Mouse (Mus musculus): Measurements from ENCODE around the gene Ccm2l. TPM values are rescaled to one million over a fixed set of nuclear protein-coding genes. Genes with fewer than 3 reads are reported as not detected.

The Ccm2l gene
- total and polyA plus RNA-seq, 3 experiments: not detected

DNA sequence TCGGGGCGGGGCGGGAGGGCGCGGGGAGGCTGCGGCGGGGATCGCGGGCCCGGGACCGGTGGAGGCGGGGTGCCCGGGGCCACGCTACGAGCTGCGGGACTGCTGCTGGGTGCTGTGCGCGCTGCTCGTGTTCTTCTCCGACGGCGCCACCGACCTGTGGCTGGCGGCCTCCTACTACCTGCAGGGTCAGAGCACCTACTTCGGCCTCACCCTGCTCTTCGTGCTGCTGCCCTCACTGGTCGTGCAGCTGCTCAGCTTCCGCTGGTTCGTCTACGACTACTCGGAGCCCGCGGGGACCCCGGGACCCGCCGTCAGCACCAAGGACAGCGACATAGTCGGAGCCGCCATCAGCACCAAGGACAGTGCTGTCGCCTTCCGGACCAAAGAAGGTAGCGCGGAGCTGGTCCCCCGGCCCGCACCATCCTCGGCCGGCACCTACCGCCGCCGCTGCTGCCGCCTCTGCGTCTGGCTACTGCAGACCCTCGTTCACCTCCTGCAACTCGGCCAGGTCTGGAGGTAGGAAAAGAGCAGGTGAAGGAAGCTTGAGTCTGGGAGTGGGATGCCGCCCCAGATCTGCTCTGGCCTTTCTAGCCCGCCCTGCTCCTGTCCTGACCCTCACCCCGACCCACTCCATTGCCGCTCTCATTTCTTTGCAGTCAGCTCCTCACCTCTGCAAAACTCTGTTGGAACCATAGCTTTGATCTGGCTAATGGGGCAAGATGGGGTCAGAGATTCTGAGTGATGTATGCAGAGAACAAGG lies 33.5 kb upstream of the Ccm2l start:
- TF ChIP-seq MYB (IDR thresholded peaks at IDR 0.05; ENCODE audit: low read depth, low read length): no peak
- 0 out of 2 replicates have a peak, but pooled peaks have one; percentile 72 for TF ChIP-seq UBTF (IDR thresholded peaks at IDR 0.05; ENCODE audit: borderline replicate concordance, insufficient read depth, low read depth, low read length)
- TF ChIP-seq SMC3 (IDR thresholded peaks at IDR 0.05; ENCODE audit: low read depth, low read length): no peak
- TF ChIP-seq MXI1 (IDR thresholded peaks at IDR 0.05; ENCODE audit: low read depth, low read length): peak; percentile 63; the same call in 1 of the 2 replicates
- TF ChIP-seq GATA1 (IDR thresholded peaks at IDR 0.05; ENCODE audit: low read depth, low read length): no peak
- TF ChIP-seq SIN3A (IDR thresholded peaks at IDR 0.05; ENCODE audit: low read length): peak; percentile 97
- TF ChIP-seq ELF1 (IDR thresholded peaks at IDR 0.05; ENCODE audit: low read depth, low read length): no peak
- Histone ChIP-seq H3K9ac (ENCODE audit: control insufficient read depth, low read depth, low read length, poor library complexity, severe bottlenecking) (no peak overlapping the region), H3K36me3 (ENCODE audit: control insufficient read depth in 1 of 2, insufficient read depth in 2 of 2, low read length in 2 of 2) (no peaks in the 10 kb centered on the region)

DNA sequence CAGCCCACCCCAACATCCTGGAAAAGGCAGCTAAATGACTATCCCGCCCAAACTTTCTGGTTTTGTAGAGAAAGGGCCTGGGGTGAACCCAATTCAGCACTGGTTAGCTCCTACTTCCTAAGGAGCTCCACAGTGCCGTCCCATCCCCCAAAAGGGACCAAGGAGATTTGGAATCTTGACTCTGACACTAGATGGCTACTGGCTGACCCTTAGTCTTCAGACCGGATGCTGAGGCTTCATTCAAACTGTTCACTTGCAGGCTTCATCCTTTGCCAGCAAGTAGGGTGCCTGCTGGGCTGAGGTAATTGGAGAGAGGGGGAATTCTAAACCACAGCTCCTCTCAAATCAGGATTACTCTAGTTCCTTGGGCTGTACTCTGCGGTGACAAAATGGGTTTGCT lies 32.8 kb upstream of the Ccm2l start:
- no peak for DNase-seq (ENCODE audit: low read depth, low spot score)
- H3K9ac ChIP-seq (ENCODE audit: control insufficient read depth, low read depth, low read length, poor library complexity, severe bottlenecking): no peak overlapping the region
- no peaks in the 10 kb centered on the region for H3K79me2 ChIP-seq (ENCODE audit: control insufficient read depth, insufficient read depth, low read length, poor library complexity)
- H3K27ac ChIP-seq (ENCODE audit: control insufficient read depth, low read depth, low read length): no peak overlapping the region
- H3K4me3 ChIP-seq (ENCODE audit: control insufficient read depth in 1 of 2, insufficient read depth in 1 of 2, low read depth in 2 of 2, low read length in 2 of 2): no peak overlapping the region
- no peaks in the 10 kb centered on the region for H3K9me3 ChIP-seq (replicated peaks; ENCODE audit: insufficient read depth, low read length)
- no peaks in the 10 kb centered on the region for H3K36me3 ChIP-seq (ENCODE audit: control insufficient read depth in 1 of 2, insufficient read depth in 2 of 2, low read length in 2 of 2)
- H3K4me1 ChIP-seq (ENCODE audit: control insufficient read depth in 1 of 2, insufficient read depth in 2 of 2, low read length in 2 of 2): no peaks in the 10 kb centered on the region
- no peak for TF ChIP-seq KAT2A (conservative IDR thresholded peaks at IDR 0.05; ENCODE audit: low read depth, low read length)
- TF ChIP-seq BHLHE40 (IDR thresholded peaks at IDR 0.05; ENCODE audit: borderline replicate concordance, low read depth, low read length): no peak
- no peak for TF ChIP-seq NELFE (IDR thresholded peaks at IDR 0.05; ENCODE audit: low read depth, low read length)
- TF ChIP-seq MAFK (IDR thresholded peaks at IDR 0.05; ENCODE audit: borderline replicate concordance, low read depth, low read length): no peak
- peaks cover 0 to 8% of the 10 kb centered on the region in 2 experiments; a peak in 3 of 4 replicates for H3K27me3 ChIP-seq (ENCODE audit: control insufficient read depth in 1 of 2, insufficient read depth in 2 of 2, low read length in 2 of 2)

More for the DNA sequence above, 33.5 kb upstream of the Ccm2l start:
- DNase-seq (ENCODE audit: low read depth, low spot score): peak; percentile 67
- Histone ChIP-seq H3K27me3 (ENCODE audit: control insufficient read depth in 1 of 2, insufficient read depth in 2 of 2, low read length in 2 of 2) (peaks cover 0 to 8% of the 10 kb centered on the region in 2 experiments; a peak in 3 of 4 replicates), H3K79me2 (ENCODE audit: control insufficient read depth, insufficient read depth, low read length, poor library complexity) (no peaks in the 10 kb centered on the region), H3K9me3 (replicated peaks; ENCODE audit: insufficient read depth, low read length) (no peaks in the 10 kb centered on the region), H3K4me1 (ENCODE audit: control insufficient read depth in 1 of 2, insufficient read depth in 2 of 2, low read length in 2 of 2) (no peaks in the 10 kb centered on the region), H3K4me3 (ENCODE audit: control insufficient read depth in 1 of 2, insufficient read depth in 1 of 2, low read depth in 2 of 2, low read length in 2 of 2) (no peak overlapping the region), H3K27ac (ENCODE audit: control insufficient read depth, low read depth, low read length) (no peak overlapping the region)

DNA sequence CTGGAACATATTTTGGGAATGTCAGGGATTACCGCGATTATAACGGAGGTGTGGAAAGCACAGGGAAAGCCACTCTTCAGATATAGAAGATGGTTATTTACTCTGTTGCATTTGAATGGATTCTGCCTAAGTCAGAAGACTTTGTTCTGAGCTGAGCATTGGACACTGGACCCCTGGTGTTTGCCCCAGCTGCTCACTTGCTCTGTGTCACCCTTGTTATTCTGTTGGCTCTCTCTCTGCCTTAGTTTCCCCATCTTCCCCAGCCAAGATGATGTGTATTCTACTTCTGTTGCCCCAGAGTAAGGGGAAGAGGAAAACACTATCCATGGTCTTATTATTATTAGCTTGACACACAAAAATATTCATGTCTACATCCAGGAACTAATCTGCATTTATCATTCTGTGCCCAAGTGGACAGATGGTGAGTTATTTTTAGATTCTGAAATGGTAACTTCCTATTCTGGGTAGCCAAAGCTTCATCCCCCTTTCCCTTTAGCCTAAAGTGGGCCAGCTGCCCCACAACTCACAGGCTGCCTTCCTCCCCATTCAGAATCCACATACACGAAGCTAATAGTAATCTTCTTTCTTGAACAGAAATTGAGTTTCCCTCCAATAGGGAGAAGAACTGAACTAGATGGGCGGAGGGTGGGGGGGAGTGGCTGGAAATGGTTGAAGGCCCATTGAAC lies 32.1 kb upstream of the Ccm2l start:
- Histone ChIP-seq H3K9ac (ENCODE audit: control insufficient read depth, low read depth, low read length, poor library complexity, severe bottlenecking) (no peak overlapping the region), H3K4me3 (ENCODE audit: control insufficient read depth in 1 of 2, insufficient read depth in 1 of 2, low read depth in 2 of 2, low read length in 2 of 2) (no peak overlapping the region), H3K36me3 (ENCODE audit: control insufficient read depth in 1 of 2, insufficient read depth in 2 of 2, low read length in 2 of 2) (no peaks in the 10 kb centered on the region), H3K79me2 (ENCODE audit: control insufficient read depth, insufficient read depth, low read length, poor library complexity) (no peaks in the 10 kb centered on the region), H3K27ac (ENCODE audit: control insufficient read depth, low read depth, low read length) (no peak overlapping the region), H3K27me3 (ENCODE audit: control insufficient read depth in 1 of 2, insufficient read depth in 2 of 2, low read length in 2 of 2) (peaks cover 0 to 7% of the 10 kb centered on the region in 2 experiments; a peak in 2 of 4 replicates), H3K4me1 (ENCODE audit: control insufficient read depth in 1 of 2, insufficient read depth in 2 of 2, low read length in 2 of 2) (no peaks in the 10 kb centered on the region), H3K9me3 (replicated peaks; ENCODE audit: insufficient read depth, low read length) (no peaks in the 10 kb centered on the region)
- no peak for DNase-seq (ENCODE audit: low read depth, low spot score)
- TF ChIP-seq CTCF (IDR thresholded peaks at IDR 0.05 in 2 of 3, conservative IDR thresholded peaks at IDR 0.05 in 1 of 3; ENCODE audit: control insufficient read depth in 1 of 3, insufficient read depth in 1 of 3, low read depth in 2 of 3, low read length in 3 of 3, poor library complexity in 1 of 3, severe bottlenecking in 1 of 3): no peak
